Mouse (Mus musculus): ENCODE data around the gene Tmem189. TPM values are rescaled to one million over a fixed set of nuclear protein-coding genes. Genes with fewer than 3 reads are reported as not detected.

The Tmem189 gene
- total RNA-seq, 4 experiments from 2014 or later, result 11.8 to 13.1 (median 12.5) TPM

GRCm38 (mm10) chr2:167595761-167596171 lies 93.9 kb downstream of the Tmem189 start:
- DNase-seq (ENCODE audit: low spot score in 2 of 2), result peak; percentile 63 to 64

GRCm38 (mm10) chr2:167594444-167594934 lies 95.1 kb downstream of the Tmem189 start:
- DNase-seq (ENCODE audit: low spot score in 2 of 2), result peak; percentile 90 to 93

- DNase-seq (ENCODE audit: low spot score in 2 of 2), result no peak
Observed at GRCm38 (mm10) chr2:167593551-167594250, 95.9 kb downstream of the Tmem189 start.

Small RNA genes within 50 kb of the gene (microRNA-seq; reads per million reads assigned to microRNA genes)
- gene Gm22355, result not detected

Other genes with a start within 250 kb of the Tmem189 start
- gene Rnf114, start 197.2 kb downstream of the Tmem189 start, total RNA-seq (2022), result 10 to 100 TPM; 40.8 to 45.8 (median 43.0) TPM
- gene Spata2, start 196.9 kb downstream of the Tmem189 start, total RNA-seq (2022), result 10 to 100 TPM; 19.9 to 22.6 (median 20.4) TPM
- gene Snai1, start 151.6 kb downstream of the Tmem189 start, total RNA-seq (2022), result under 1 TPM; 0.24 to 0.94 (median 0.65) TPM
- 100 to 1,000 TPM; 163 to 176 (median 172) TPM for gene Ube2v1, start 57.7 kb downstream of the Tmem189 start, total RNA-seq (2022)
- gene Gm20431, start 28.3 kb downstream of the Tmem189 start, total RNA-seq (2022), result 10 to 100 TPM in 2 of 4 experiments, 1 to 10 TPM in 2; 5.9 to 14.3 (median 9.0) TPM
- 100 to 1,000 TPM in 2 of 4 experiments, 10 to 100 TPM in 2; 75.3 to 167 (median 96.4) TPM for gene Cebpb, start 907 bp downstream of the Tmem189 start, total RNA-seq (2022)
- 10 to 100 TPM; 10.6 to 16.5 (median 14.9) TPM for gene Ptpn1, start 242.2 kb upstream of the Tmem189 start, total RNA-seq (2022)